13 mouse cellular contexts compared by ENCODE assay signal in the genomic region with DNA sequence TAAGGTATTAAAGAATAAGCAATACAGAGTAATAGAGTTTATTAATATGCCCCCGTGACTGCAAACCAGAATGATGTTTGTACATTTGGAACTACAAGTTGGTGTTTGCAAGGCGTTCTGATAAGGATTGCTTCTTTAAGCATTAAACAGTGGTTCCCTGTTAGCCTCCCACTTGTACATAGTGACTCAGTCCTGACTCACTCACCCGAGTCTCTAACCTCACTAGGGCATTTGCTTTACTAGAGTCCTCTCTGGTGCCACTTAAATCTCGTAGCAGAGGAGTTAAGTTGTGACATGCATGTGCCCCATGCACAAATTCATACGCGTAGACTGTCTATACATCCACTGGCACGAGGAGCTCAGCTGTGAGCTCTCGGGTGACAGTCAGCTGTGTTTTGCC.
"Had no signal": no experiment of that assay in that cellular context is flagged by ENCODE, and none has a peak within 500 bp of the region (broad histone marks: within the 10 kb centered on the region; RNA-seq: fewer than 3 reads in every experiment).

No protein-coding gene starts in this region.

- DNase-seq: kidney, postnatal 25 days; left cerebral cortex, postnatal 4 days; lung, adult 18-20 months; retina, postnatal 1 day; right cerebral cortex, postnatal 4 days; spleen, adult 18-20 months; thymus, postnatal 14 days had no signal

- H3K4me1 ChIP-seq: kidney, embryonic 15.5 days; limb, embryonic 13.5 days; midbrain, embryonic 12.5 days; neural tube, embryonic 13.5 days had no signal

- H3K27me3 ChIP-seq: kidney, embryonic 15.5 days; limb, embryonic 13.5 days; midbrain, embryonic 12.5 days; neural tube, embryonic 13.5 days had no signal

- H3K27ac ChIP-seq: kidney, embryonic 15.5 days; layer of hippocampus, adult 2 months; limb, embryonic 13.5 days; liver, embryonic 14.5 days; midbrain, embryonic 12.5 days; neural tube, embryonic 13.5 days had no signal

- H3K4me3 ChIP-seq: kidney, embryonic 15.5 days; layer of hippocampus, adult 2 months; limb, embryonic 13.5 days; midbrain, embryonic 12.5 days; neural tube, embryonic 13.5 days had no signal
